Mouse (Mus musculus) myocyte (in vitro differentiated cells): ENCODE measurements around the gene B4galt3.

ENCODE experiments used
- E2F4 ChIP-seq: IDR thresholded peaks from one replicate; pipeline ENCODE4 v1.6.1; 2011; ENCODE audit warnings: mild to moderate bottlenecking, control low read depth, moderate library complexity; ENCODE audit not compliant: insufficient read depth
- MAX ChIP-seq: IDR thresholded peaks from one replicate; pipeline ENCODE4 v1.6.1; 2011; ENCODE audit warnings: low read depth, mild to moderate bottlenecking, control low read depth
- MYOD1 ChIP-seq, 3 experiments: IDR thresholded peaks; one replicate each; pipeline ENCODE4 v1.6.1; 2011; ENCODE audit warnings: control low read depth in 2 of 3, low read depth in 2 of 3, mild to moderate bottlenecking in 2 of 3, moderate library complexity in 1 of 3; ENCODE audit not compliant: insufficient read length in 2 of 3, control insufficient read depth in 1 of 3
- POLR2A ChIP-seq: IDR thresholded peaks from one replicate; pipeline ENCODE4 v1.6.1; 2011; ENCODE audit warnings: low read depth, mild to moderate bottlenecking, control low read depth, moderate library complexity; ENCODE audit not compliant: insufficient read length
- POLR2AphosphoS2 ChIP-seq: IDR thresholded peaks from one replicate; pipeline ENCODE4 v1.6.1; 2011; ENCODE audit warnings: low read depth, control low read depth; ENCODE audit not compliant: insufficient read length
- TCF12 ChIP-seq: IDR thresholded peaks from one replicate; pipeline ENCODE4 v1.6.1; 2011; ENCODE audit warnings: mild to moderate bottlenecking, control low read depth; ENCODE audit not compliant: poor library complexity, insufficient read depth, severe bottlenecking
- TCF3 ChIP-seq: IDR thresholded peaks from one replicate; pipeline ENCODE4 v1.6.1; 2011; ENCODE audit warnings: low read depth, control low read depth; ENCODE audit not compliant: insufficient read length
- USF1 ChIP-seq: IDR thresholded peaks from one replicate; pipeline ENCODE4 v1.6.1; 2011; ENCODE audit warnings: low read depth, mild to moderate bottlenecking, control low read depth, moderate library complexity

GRCm38 (mm10) chr1:171245353-171245752 lies 24.8 kb upstream of the B4galt3 start:
- peak in 2 of 3 experiments; percentile 6 to 54 for TF ChIP-seq MYOD1 (IDR thresholded peaks at IDR 0.05; ENCODE audit: control insufficient read depth in 1 of 3, insufficient read length in 2 of 3, low read depth in 2 of 3)
- no peak for TF ChIP-seq POLR2A
- TF ChIP-seq MAX: no peak
- TF ChIP-seq USF1: no peak
- TF ChIP-seq POLR2AphosphoS2: no peak
- no peak for TF ChIP-seq TCF3
- peak; percentile 24 for TF ChIP-seq TCF12
- TF ChIP-seq E2F4: no peak
